Mouse (Mus musculus): ENCODE data around the gene Gm7942.
"Not testable (repeated sequence)": the region's sequence is repeated elsewhere in the genome, so short reads cannot be mapped to it uniquely, and the experiment has no call there.

Gm7942 gene

GRCm38 (mm10) chr5:95106638-95107037 lies at the start of gene Gm7942:
TSS of gene Gm7942 (plus strand) at chr5:95106938.
- not testable (repeated sequence) for DNase-seq (ENCODE audit: low spot score in 2 of 2)
